ENCODE assay signal across 14 mouse cellular contexts in the genomic region with DNA sequence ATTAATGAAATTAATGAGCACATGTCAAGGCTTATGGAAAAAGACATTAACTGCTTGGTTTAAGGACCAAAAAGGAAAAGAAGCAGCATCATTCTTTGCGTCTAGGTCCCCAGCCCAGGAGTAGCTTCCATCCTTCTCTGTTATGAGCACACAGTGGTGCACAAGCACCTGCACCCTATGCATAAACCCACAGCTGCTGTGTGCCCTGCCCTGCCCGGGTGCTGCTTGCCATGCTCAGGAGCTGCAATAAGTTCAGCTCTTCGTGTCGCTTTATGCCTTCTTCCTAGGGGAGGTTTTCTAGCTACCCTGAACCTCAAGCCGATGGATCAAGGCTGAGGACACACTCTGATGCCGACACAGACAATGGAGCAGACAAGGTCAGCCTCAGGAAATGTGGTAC.
DNase-seq lines count a peak whose midpoint lies in the region; ATAC-seq and TF ChIP-seq lines count a peak whose summit lies in the region.
"Had no signal": no experiment of that assay in that cellular context is flagged by ENCODE, and none has a peak within 500 bp of the region (broad histone marks: within the 10 kb centered on the region; RNA-seq: fewer than 3 reads in every experiment).

No protein-coding gene starts in this region.

- 0 out of 2 replicates have a peak, but pooled peaks cover 6% of the 10 kb centered on the region for H3K27me3 ChIP-seq in forebrain, postnatal 0 days (ENCODE audit: insufficient read depth, low read length)
- no peaks in the 10 kb centered on the region for H3K27me3 ChIP-seq in forebrain, embryonic 13.5 days
- no peaks in the 10 kb centered on the region for H3K27me3 ChIP-seq in midbrain, embryonic 15.5 days (replicated peaks)
- no peaks in the 10 kb centered on the region for H3K27me3 ChIP-seq in midbrain, embryonic 10.5 days (ENCODE audit: low read depth, poor library complexity, severe bottlenecking)
- H3K27me3 ChIP-seq in thymus, adult 2 months (ENCODE audit: control insufficient read depth, insufficient read depth, low read length), result no peaks in the 10 kb centered on the region
- H3K27me3 ChIP-seq in kidney, embryonic 14.5 days (ENCODE audit: control insufficient read depth, insufficient read depth, low read length), result no peaks in the 10 kb centered on the region
- H3K27me3 ChIP-seq: CH12.LX had no signal

- no peak overlapping the region for H3K4me2 ChIP-seq in forebrain, postnatal 0 days (ENCODE audit: low read depth)
- H3K4me2 ChIP-seq in forebrain, embryonic 13.5 days, result no peak overlapping the region
- no peak overlapping the region for H3K4me2 ChIP-seq in midbrain, embryonic 15.5 days
- no peak overlapping the region for H3K4me2 ChIP-seq in kidney, embryonic 14.5 days (replicated peaks; ENCODE audit: low read depth, low read length)
- H3K4me2 ChIP-seq: embryonic facial prominence, embryonic 15.5 days; limb, embryonic 12.5 days; liver, embryonic 12.5 days had no signal

- DNase-seq in forebrain, postnatal 0 days, result no peak
- DNase-seq in midbrain, embryonic 10.5 days (ENCODE audit: low spot score), result no peak
- peak; percentile 43 for DNase-seq in thymus, adult 2 months
- no peak for DNase-seq in Muller cell, postnatal 12 days (ENCODE audit: inconsistent ontology term)

- H3K4me3 ChIP-seq in forebrain, postnatal 0 days (ENCODE audit: low read depth, low read length), result no peak overlapping the region
- H3K4me3 ChIP-seq in forebrain, embryonic 13.5 days, result no peak overlapping the region
- no peak overlapping the region for H3K4me3 ChIP-seq in midbrain, embryonic 15.5 days
- no peak overlapping the region for H3K4me3 ChIP-seq in midbrain, embryonic 10.5 days
- H3K4me3 ChIP-seq in thymus, adult 2 months (ENCODE audit: control insufficient read depth, insufficient read depth, low read length), result peak overlapping the region; percentile 48
- no peak overlapping the region for H3K4me3 ChIP-seq in kidney, embryonic 14.5 days (ENCODE audit: low read length)
- H3K4me3 ChIP-seq: embryonic facial prominence, embryonic 15.5 days; heart, embryonic 10.5 days; layer of hippocampus, adult 2 months; limb, embryonic 12.5 days; liver, embryonic 12.5 days; megakaryocyte, embryonic 14.5 days had no signal

- peaks cover 5% of the 10 kb centered on the region; the same call in 1 of the 2 replicates for H3K4me1 ChIP-seq in forebrain, postnatal 0 days (ENCODE audit: insufficient read depth)
- H3K4me1 ChIP-seq in forebrain, embryonic 13.5 days, result peaks cover 9% of the 10 kb centered on the region; the same call in 1 of the 2 replicates
- H3K4me1 ChIP-seq in midbrain, embryonic 15.5 days, result peaks cover 26% of the 10 kb centered on the region
- peaks cover 10% of the 10 kb centered on the region; the same call in 1 of the 2 replicates for H3K4me1 ChIP-seq in midbrain, embryonic 10.5 days
- H3K4me1 ChIP-seq in thymus, adult 2 months (replicated peaks; ENCODE audit: control insufficient read depth, insufficient read depth, low read length), result peaks cover 13% of the 10 kb centered on the region
- H3K4me1 ChIP-seq in kidney, embryonic 14.5 days (ENCODE audit: control insufficient read depth, insufficient read depth, low read length), result no peaks in the 10 kb centered on the region
- H3K4me1 ChIP-seq: embryonic facial prominence, embryonic 15.5 days; limb, embryonic 12.5 days had no signal

- peak overlapping the region; percentile 9; the same call in 1 of the 2 replicates for H3K27ac ChIP-seq in forebrain, postnatal 0 days (ENCODE audit: low read depth, low read length)
- H3K27ac ChIP-seq in forebrain, embryonic 13.5 days, result no peak overlapping the region
- 0 out of 2 replicates have a peak overlapping the region, but pooled peaks have one; percentile 17 for H3K27ac ChIP-seq in midbrain, embryonic 15.5 days
- no peak overlapping the region for H3K27ac ChIP-seq in midbrain, embryonic 10.5 days (replicated peaks)
- peak overlapping the region; percentile 84; the same call in 1 of the 2 replicates for H3K27ac ChIP-seq in thymus, adult 2 months (ENCODE audit: control insufficient read depth, insufficient read depth, low read length)
- no peak overlapping the region for H3K27ac ChIP-seq in kidney, embryonic 14.5 days (ENCODE audit: low read depth, low read length)
- H3K27ac ChIP-seq: embryonic facial prominence, embryonic 15.5 days; heart, embryonic 10.5 days; layer of hippocampus, adult 2 months; limb, embryonic 12.5 days; liver, embryonic 12.5 days had no signal

- H3K9me3 ChIP-seq in forebrain, postnatal 0 days (ENCODE audit: low read length), result no peaks in the 10 kb centered on the region
- H3K9me3 ChIP-seq in forebrain, embryonic 13.5 days (replicated peaks), result no peaks in the 10 kb centered on the region
- H3K9me3 ChIP-seq in midbrain, embryonic 15.5 days, result no peaks in the 10 kb centered on the region
- H3K9me3 ChIP-seq in midbrain, embryonic 10.5 days (replicated peaks), result no peaks in the 10 kb centered on the region
- no peaks in the 10 kb centered on the region for H3K9me3 ChIP-seq in kidney, embryonic 14.5 days (ENCODE audit: control insufficient read depth, low read length)
- H3K9me3 ChIP-seq: embryonic facial prominence, embryonic 15.5 days; heart, embryonic 10.5 days; limb, embryonic 12.5 days; liver, embryonic 12.5 days; megakaryocyte, embryonic 14.5 days had no signal

- no peaks in the 10 kb centered on the region for H3K36me3 ChIP-seq in forebrain, postnatal 0 days (ENCODE audit: insufficient read depth)
- H3K36me3 ChIP-seq in forebrain, embryonic 13.5 days (ENCODE audit: poor library complexity, severe bottlenecking), result no peaks in the 10 kb centered on the region
- H3K36me3 ChIP-seq in midbrain, embryonic 15.5 days (replicated peaks), result no peaks in the 10 kb centered on the region
- H3K36me3 ChIP-seq in midbrain, embryonic 10.5 days, result no peaks in the 10 kb centered on the region
- no peaks in the 10 kb centered on the region for H3K36me3 ChIP-seq in thymus, adult 2 months (ENCODE audit: control insufficient read depth, insufficient read depth, low read length)
- H3K36me3 ChIP-seq in kidney, embryonic 14.5 days (ENCODE audit: control insufficient read depth, insufficient read depth, low read length), result no peaks in the 10 kb centered on the region
- H3K36me3 ChIP-seq: embryonic facial prominence, embryonic 15.5 days; heart, embryonic 10.5 days; limb, embryonic 12.5 days; liver, embryonic 12.5 days had no signal

- WGBS in forebrain, postnatal 0 days, result 82% methylated on average over 6 of the region's 6 CpGs
- WGBS in forebrain, embryonic 13.5 days, result 89% methylated on average over 6 of the region's 6 CpGs
- WGBS in midbrain, embryonic 15.5 days, result 81% methylated on average over 6 of the region's 6 CpGs
- WGBS in midbrain, embryonic 10.5 days, result 93% methylated on average over 6 of the region's 6 CpGs
- 38% methylated on average over 6 of the region's 6 CpGs for whole genome bisulfite sequencing in thymus, adult 2 months
- 89% methylated on average over 6 of the region's 6 CpGs for WGBS in kidney, embryonic 14.5 days

- ATAC-seq in forebrain, postnatal 0 days, result no peak
- no peak for ATAC-seq in forebrain, embryonic 13.5 days
- ATAC-seq in midbrain, embryonic 15.5 days (replicated peaks), result 0 out of 2 replicates have a peak, but pooled peaks have one; percentile 6
- no peak for ATAC-seq in kidney, embryonic 14.5 days (ENCODE audit: low FRiP score, low TSS enrichment)
- ATAC-seq: liver, embryonic 12.5 days had no signal

- no peak overlapping the region for H3K9ac ChIP-seq in forebrain, postnatal 0 days
- H3K9ac ChIP-seq in forebrain, embryonic 13.5 days, result no peak overlapping the region
- no peak overlapping the region for H3K9ac ChIP-seq in midbrain, embryonic 15.5 days
- no peak overlapping the region for H3K9ac ChIP-seq in kidney, embryonic 14.5 days (ENCODE audit: low read depth, low read length)
- H3K9ac ChIP-seq: embryonic facial prominence, embryonic 15.5 days; limb, embryonic 12.5 days; liver, embryonic 12.5 days had no signal

- no peak for TF ChIP-seq CTCF in forebrain, postnatal 0 days (IDR thresholded peaks at IDR 0.05; ENCODE audit: low read depth)
- TF ChIP-seq CTCF in thymus, adult 2 months (IDR thresholded peaks at IDR 0.05; ENCODE audit: borderline replicate concordance, control insufficient read depth, extremely low read depth, insufficient read depth, low read length, poor library complexity), result no peak

- TF ChIP-seq POLR2A in thymus, adult 2 months (IDR thresholded peaks at IDR 0.05; ENCODE audit: control insufficient read depth, extremely low read depth, insufficient read depth, low read length, poor library complexity), result no peak

Comparison
In these comparisons a context has a peak if more than half of its experiments do, and no peak if none do; other contexts are left out.
1. H3K27ac ChIP-seq: peak in forebrain, postnatal 0 days (single experiment), midbrain, embryonic 15.5 days (single experiment) and thymus, adult 2 months (single experiment); none in forebrain, embryonic 13.5 days (single experiment), midbrain, embryonic 10.5 days (single experiment) and kidney, embryonic 14.5 days (single experiment).